ENCODE assay signal across 8 mouse cellular contexts in the genomic region with DNA sequence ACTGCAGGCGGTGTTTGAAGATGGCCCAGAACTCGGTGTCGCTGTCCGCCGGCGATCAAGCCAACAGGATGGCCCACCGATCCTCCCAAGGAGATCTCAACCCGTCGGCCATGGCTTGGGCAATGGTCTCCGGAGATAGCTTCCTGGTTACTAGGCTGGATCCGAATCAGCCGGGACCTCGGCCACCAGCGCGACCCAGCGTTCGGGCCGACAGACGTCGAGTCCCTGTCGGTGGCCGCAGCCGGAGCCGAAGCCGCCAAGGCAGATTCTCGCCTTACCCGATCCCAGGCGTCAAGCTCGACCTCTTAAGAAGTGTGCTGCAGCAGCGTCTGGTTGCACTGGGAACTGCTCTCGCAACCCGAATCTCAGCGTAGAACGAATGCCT. TPM values are rescaled to one million over a fixed set of nuclear protein-coding genes. Genes with fewer than 3 reads are reported as not detected.
A peak's percentile ranks its signal among the peaks of the same experiment; 100 is the strongest.
DNase-seq lines count a peak whose midpoint lies in the region; ATAC-seq and TF ChIP-seq lines count a peak whose summit lies in the region.

No protein-coding gene starts in this region.

- no peak; the same call in 1 of the 2 replicates for ATAC-seq in lung, embryonic 14.5 days (ENCODE audit: insufficient read depth)
- peak; percentile 78 for ATAC-seq in hindbrain, postnatal 0 days
- peak; percentile 73 for ATAC-seq in midbrain, embryonic 14.5 days (ENCODE audit: low FRiP score, low TSS enrichment)

- H3K36me3 ChIP-seq in lung, embryonic 14.5 days (ENCODE audit: insufficient read depth) = peaks cover 34% of the 10 kb centered on the region
- H3K36me3 ChIP-seq in embryonic facial prominence, embryonic 10.5 days (replicated peaks) = peaks cover 33% of the 10 kb centered on the region
- H3K36me3 ChIP-seq in hindbrain, postnatal 0 days (ENCODE audit: insufficient read depth, low read length) = peaks cover 15% of the 10 kb centered on the region
- H3K36me3 ChIP-seq in midbrain, embryonic 14.5 days (ENCODE audit: control insufficient read depth, insufficient read depth, low read length) = peaks cover 30% of the 10 kb centered on the region

- peak overlapping the region; percentile 82 for H3K4me3 ChIP-seq in lung, embryonic 14.5 days (ENCODE audit: low read depth, low read length)
- H3K4me3 ChIP-seq in embryonic facial prominence, embryonic 10.5 days = peak overlapping the region; percentile 83
- H3K4me3 ChIP-seq in hindbrain, postnatal 0 days (ENCODE audit: low read length) = peak overlapping the region; percentile 89
- H3K4me3 ChIP-seq in midbrain, embryonic 14.5 days (replicated peaks; ENCODE audit: low read depth, low read length) = peak overlapping the region; percentile 91

- H3K4me1 ChIP-seq in lung, embryonic 14.5 days (ENCODE audit: insufficient read depth) = peaks cover 6% of the 10 kb centered on the region; the same call in 1 of the 2 replicates
- peaks cover 16% of the 10 kb centered on the region for H3K4me1 ChIP-seq in embryonic facial prominence, embryonic 10.5 days
- H3K4me1 ChIP-seq in hindbrain, postnatal 0 days (ENCODE audit: insufficient read depth, low read length) = peaks cover 7% of the 10 kb centered on the region; the same call in 1 of the 2 replicates
- H3K4me1 ChIP-seq in midbrain, embryonic 14.5 days (ENCODE audit: control insufficient read depth, insufficient read depth, low read length) = peaks cover 19% of the 10 kb centered on the region

- TF ChIP-seq CTCF in lung, embryonic 14.5 days (IDR thresholded peaks at IDR 0.05; ENCODE audit: low read depth) = no peak
- TF ChIP-seq CTCF in hindbrain, postnatal 0 days (IDR thresholded peaks at IDR 0.05; ENCODE audit: low read depth) = peak; percentile 12

- DNase-seq in lung, embryonic 14.5 days = peak; percentile 51
- DNase-seq in lung, postnatal 14 days = no peak
- no peak for DNase-seq in embryonic facial prominence, embryonic 10.5 days (ENCODE audit: low spot score)
- DNase-seq in hindbrain, postnatal 0 days (ENCODE audit: low spot score) = peak; percentile 54
- DNase-seq in midbrain, embryonic 14.5 days = no peak
- DNase-seq in layer of hippocampus, adult 8-10 months (ENCODE audit: low spot score in 2 of 2) = no peak
- DNase-seq in gastrocnemius, postnatal 10 days = no peak
- no peak for DNase-seq in MN1 (ENCODE audit: low spot score)

- no peaks in the 10 kb centered on the region for H3K9me3 ChIP-seq in lung, embryonic 14.5 days (ENCODE audit: low read depth, low read length)
- H3K9me3 ChIP-seq in embryonic facial prominence, embryonic 10.5 days = no peaks in the 10 kb centered on the region
- H3K9me3 ChIP-seq in hindbrain, postnatal 0 days (ENCODE audit: low read length) = no peaks in the 10 kb centered on the region
- H3K9me3 ChIP-seq in midbrain, embryonic 14.5 days (ENCODE audit: control insufficient read depth, low read length) = no peaks in the 10 kb centered on the region

- H3K4me2 ChIP-seq in lung, embryonic 14.5 days = peak overlapping the region; percentile 89
- peak overlapping the region; percentile 76 for H3K4me2 ChIP-seq in hindbrain, postnatal 0 days (ENCODE audit: low read depth, low read length)
- H3K4me2 ChIP-seq in midbrain, embryonic 14.5 days (ENCODE audit: low read length) = peak overlapping the region; percentile 85

- no peaks in the 10 kb centered on the region for H3K27me3 ChIP-seq in lung, embryonic 14.5 days (ENCODE audit: insufficient read depth, low read length)
- peaks cover 8% of the 10 kb centered on the region; the same call in 1 of the 2 replicates for H3K27me3 ChIP-seq in embryonic facial prominence, embryonic 10.5 days (replicated peaks; ENCODE audit: low read depth, poor library complexity, severe bottlenecking)
- H3K27me3 ChIP-seq in hindbrain, postnatal 0 days (ENCODE audit: insufficient read depth, low read length) = no peaks in the 10 kb centered on the region
- no peaks in the 10 kb centered on the region for H3K27me3 ChIP-seq in midbrain, embryonic 14.5 days (ENCODE audit: control insufficient read depth, insufficient read depth, low read length)

- H3K27ac ChIP-seq in lung, embryonic 14.5 days (ENCODE audit: low read depth) = peak overlapping the region; percentile 81
- H3K27ac ChIP-seq in embryonic facial prominence, embryonic 10.5 days (replicated peaks) = peak overlapping the region; percentile 96
- peak overlapping the region; percentile 95 for H3K27ac ChIP-seq in hindbrain, postnatal 0 days
- peak overlapping the region; percentile 95 for H3K27ac ChIP-seq in midbrain, embryonic 14.5 days (replicated peaks; ENCODE audit: low read depth, low read length)

- H3K9ac ChIP-seq in lung, embryonic 14.5 days = peak overlapping the region; percentile 90
- H3K9ac ChIP-seq in hindbrain, postnatal 0 days (replicated peaks; ENCODE audit: low read length) = peak overlapping the region; percentile 87
- peak overlapping the region; percentile 93 for H3K9ac ChIP-seq in midbrain, embryonic 14.5 days (replicated peaks; ENCODE audit: low read length)

- 2% methylated on average over 34 of the region's 34 CpGs for WGBS in lung, embryonic 14.5 days
- 4% methylated on average over 34 of the region's 34 CpGs for WGBS in embryonic facial prominence, embryonic 10.5 days
- WGBS in hindbrain, postnatal 0 days = 2% methylated on average over 34 of the region's 34 CpGs
- 2% methylated on average over 34 of the region's 34 CpGs for WGBS in midbrain, embryonic 14.5 days

RNA-seq across cellular contexts. Expression of gene Gm5617, which starts 0.3 kb away (rescaled TPM):
- 21.8 and 22.9 TPM in 2 replicates for polyA plus RNA-seq in lung, embryonic 14.5 days (2014; fragmentation: Nextera tagmentation; extraction: Ambion mirVana)
- polyA plus RNA-seq in embryonic facial prominence, embryonic 10.5 days (2016; fragmentation: Nextera tagmentation; extraction: Ambion mirVana) = 26.8 and 27.9 TPM in 2 replicates
- total RNA-seq in hindbrain, postnatal 0 days (2014; rRNA removed) = 16.2 and 32.2 TPM in 2 replicates
- 30.8 and 31.3 TPM in 2 replicates for polyA plus RNA-seq in hindbrain, postnatal 0 days (2015; fragmentation: Nextera tagmentation; extraction: Ambion mirVana)
- polyA plus RNA-seq in midbrain, embryonic 14.5 days (2014; fragmentation: Nextera tagmentation; extraction: Ambion mirVana) = 28.4 and 28.5 TPM in 2 replicates
- 10 to 100 TPM; 10.2 to 17.4 (median 11.0) TPM for total RNA-seq in layer of hippocampus, adult 8-10 months (2022)
- total RNA-seq in gastrocnemius, postnatal 10 days (2021) = 10 to 100 TPM; 12.9 to 14.1 TPM

RNA-seq across cellular contexts. Expression of gene Rbm7, which starts 0.4 kb away (rescaled TPM):
- polyA plus RNA-seq in lung, embryonic 14.5 days (2014; fragmentation: Nextera tagmentation; extraction: Ambion mirVana) = 123 and 128 TPM in 2 replicates
- polyA plus RNA-seq in embryonic facial prominence, embryonic 10.5 days (2016; fragmentation: Nextera tagmentation; extraction: Ambion mirVana) = 115 and 118 TPM in 2 replicates
- 41.3 and 51.5 TPM in 2 replicates for total RNA-seq in hindbrain, postnatal 0 days (2014; rRNA removed)
- 74.4 and 83.3 TPM in 2 replicates for polyA plus RNA-seq in hindbrain, postnatal 0 days (2015; fragmentation: Nextera tagmentation; extraction: Ambion mirVana)
- polyA plus RNA-seq in midbrain, embryonic 14.5 days (2014; fragmentation: Nextera tagmentation; extraction: Ambion mirVana) = 75.9 and 90.7 TPM in 2 replicates
- 10 to 100 TPM; 35.8 to 39.7 (median 37.2) TPM for total RNA-seq in layer of hippocampus, adult 8-10 months (2022)
- total RNA-seq in gastrocnemius, postnatal 10 days (2021) = 10 to 100 TPM; 20.9 to 24.2 TPM

RNA-seq across cellular contexts. Expression of gene Rexo2, which starts 15.1 kb away (rescaled TPM):
- 87.1 and 87.8 TPM in 2 replicates for polyA plus RNA-seq in lung, embryonic 14.5 days (2014; fragmentation: Nextera tagmentation; extraction: Ambion mirVana)
- 109 and 110 TPM in 2 replicates for polyA plus RNA-seq in embryonic facial prominence, embryonic 10.5 days (2016; fragmentation: Nextera tagmentation; extraction: Ambion mirVana)
- 32.5 and 46.5 TPM in 2 replicates for total RNA-seq in hindbrain, postnatal 0 days (2014; rRNA removed)
- 93.1 and 94.6 TPM in 2 replicates for polyA plus RNA-seq in hindbrain, postnatal 0 days (2015; fragmentation: Nextera tagmentation; extraction: Ambion mirVana)
- polyA plus RNA-seq in midbrain, embryonic 14.5 days (2014; fragmentation: Nextera tagmentation; extraction: Ambion mirVana) = 70.9 and 76.0 TPM in 2 replicates
- 100 to 1,000 TPM in 3 of 4 experiments, 10 to 100 TPM in 1; 88.7 to 109 (median 102) TPM for total RNA-seq in layer of hippocampus, adult 8-10 months (2022)
- total RNA-seq in gastrocnemius, postnatal 10 days (2021) = 10 to 100 TPM; 57.9 to 62.4 TPM

Comparison
In these comparisons a context has a peak if more than half of its experiments do, and no peak if none do; other contexts are left out.
1. DNase-seq: peak in lung, embryonic 14.5 days (single experiment) and hindbrain, postnatal 0 days (single experiment); none in lung, postnatal 14 days (single experiment), embryonic facial prominence, embryonic 10.5 days (single experiment), midbrain, embryonic 14.5 days (single experiment), layer of hippocampus, adult 8-10 months (0 of 2), gastrocnemius, postnatal 10 days (single experiment) and MN1 (single experiment).
2. Peak in every context shown above with its lines, with median percentiles within 50 percentile points of each other: H3K27ac ChIP-seq, H3K4me2 ChIP-seq, H3K4me3 ChIP-seq and H3K9ac ChIP-seq.